Mouse (Mus musculus) common myeloid progenitor, adult 5-6 weeks (primary cell): ENCODE results near the gene Rcor1. TPM values are rescaled to one million over a fixed set of nuclear protein-coding genes. Genes with fewer than 3 reads are reported as not detected.

Experiments used
- ATAC-seq: replicated peaks from 2 replicates; pipeline ENCODE4 v1.8.0; 2016; ENCODE audit warnings: low read depth, mild to moderate bottlenecking, moderate TSS enrichment, inconsistent platforms; ENCODE audit not compliant: poor library complexity, severe bottlenecking
- total RNA-seq: library from RNA; stranded (forward); fragments of 200-1000, 187-1606 nt; gene quantifications from 2 replicates; pipeline ENCODE4 v1.2.3, GENCODE M21; 2017

Rcor1 gene
- total RNA-seq, 1 experiment from 2014 or later = 47.7 TPM

- ATAC-seq = no peak
Measured at GRCm38 (mm10) chr12:111120976-111121645, 82.0 kb downstream of the Rcor1 start.

- peak; percentile 65; the same call in 1 of the 2 replicates for ATAC-seq
Measured at GRCm38 (mm10) chr12:111122332-111122852, 83.2 kb downstream of the Rcor1 start.

GRCm38 (mm10) chr12:111124601-111125260, 85.6 kb downstream of the Rcor1 start:
- no peak for ATAC-seq

- no peak for ATAC-seq
Measured at GRCm38 (mm10) chr12:111125666-111126065, 86.5 kb downstream of the Rcor1 start.

GRCm38 (mm10) chr12:111134169-111134568, 95.0 kb downstream of the Rcor1 start:
- no peak for ATAC-seq

GRCm38 (mm10) chr12:111134791-111135733, 95.9 kb downstream of the Rcor1 start:
- ATAC-seq = no peak

- no peak for ATAC-seq
Measured at GRCm38 (mm10) chr12:111135953-111136352, 96.8 kb downstream of the Rcor1 start.

GRCm38 (mm10) chr12:111137079-111137478, 97.9 kb downstream of the Rcor1 start:
- peak; percentile 74; the same call in 1 of the 2 replicates for ATAC-seq

- 0 out of 2 replicates have a peak, but pooled peaks have one; percentile 37 for ATAC-seq
Measured at GRCm38 (mm10) chr12:111143005-111143508, 103.9 kb downstream of the Rcor1 start.

GRCm38 (mm10) chr12:111143509-111144063, 104.4 kb downstream of the Rcor1 start:
- ATAC-seq = no peak

GRCm38 (mm10) chr12:111144598-111144997, 105.4 kb downstream of the Rcor1 start:
- ATAC-seq = no peak

GRCm38 (mm10) chr12:111145269-111145668, 106.1 kb downstream of the Rcor1 start:
- no peak for ATAC-seq

GRCm38 (mm10) chr12:111149495-111150235, 110.5 kb downstream of the Rcor1 start:
- ATAC-seq = peak; percentile 52

- ATAC-seq = no peak
Measured at GRCm38 (mm10) chr12:111150236-111150596, 111.1 kb downstream of the Rcor1 start.

GRCm38 (mm10) chr12:111151422-111152156, 112.4 kb downstream of the Rcor1 start:
- ATAC-seq = no peak

- no peak for ATAC-seq
Measured at GRCm38 (mm10) chr12:111152579-111152978, 113.4 kb downstream of the Rcor1 start.

- ATAC-seq = peak; percentile 62
Measured at GRCm38 (mm10) chr12:111152981-111153710, 114.0 kb downstream of the Rcor1 start.

GRCm38 (mm10) chr12:111153946-111154345, 114.8 kb downstream of the Rcor1 start:
- no peak for ATAC-seq
